Mouse (Mus musculus) embryo, embryonic 9.5 days (tissue): ENCODE results near the gene Ndc1.
"Not testable (repeated sequence)": the region's sequence is repeated elsewhere in the genome, so short reads cannot be mapped to it uniquely, and the experiment has no call there.

Experiments
- DNase-seq: peaks from one replicate; pipeline ENCODE4 v3.0.0-alpha.2; 2017; ENCODE audit errors: extremely low spot score

Gene Ndc1

GRCm38 (mm10) chr4:107367567-107368314 is at the start of gene Ndc1:
Ndc1 (plus strand) TSS chr4:107367784.
- peak; percentile 95 for DNase-seq

- DNase-seq, result no peak
Measured at GRCm38 (mm10) chr4:107318646-107319045, 48.9 kb upstream of the Ndc1 start.

GRCm38 (mm10) chr4:107321041-107321440 is 46.5 kb upstream of the Ndc1 start:
- DNase-seq, result no peak

DNA sequence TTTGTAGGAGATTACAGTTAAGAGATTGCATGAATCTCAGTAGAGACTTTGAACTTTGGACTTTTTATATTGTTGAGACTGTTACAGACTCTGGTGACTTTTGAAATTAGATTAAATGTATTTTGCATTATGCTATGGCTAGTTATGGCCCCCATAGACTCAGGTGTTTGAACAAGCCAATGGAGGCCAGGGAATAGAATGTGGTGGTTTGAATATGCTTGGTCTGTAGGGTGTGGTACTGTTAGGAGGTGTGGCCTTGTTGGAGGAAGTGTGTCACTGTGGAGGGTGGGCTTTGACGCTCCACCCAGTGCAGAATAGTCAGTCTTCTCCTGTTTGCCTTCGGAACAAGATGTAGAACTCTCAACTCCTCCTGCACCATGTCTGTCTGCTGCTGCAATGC is 44.5 kb upstream of the Ndc1 start:
- DNase-seq, result no peak

GRCm38 (mm10) chr4:107328530-107328929 is 39.1 kb upstream of the Ndc1 start:
- DNase-seq, result no peak

DNA sequence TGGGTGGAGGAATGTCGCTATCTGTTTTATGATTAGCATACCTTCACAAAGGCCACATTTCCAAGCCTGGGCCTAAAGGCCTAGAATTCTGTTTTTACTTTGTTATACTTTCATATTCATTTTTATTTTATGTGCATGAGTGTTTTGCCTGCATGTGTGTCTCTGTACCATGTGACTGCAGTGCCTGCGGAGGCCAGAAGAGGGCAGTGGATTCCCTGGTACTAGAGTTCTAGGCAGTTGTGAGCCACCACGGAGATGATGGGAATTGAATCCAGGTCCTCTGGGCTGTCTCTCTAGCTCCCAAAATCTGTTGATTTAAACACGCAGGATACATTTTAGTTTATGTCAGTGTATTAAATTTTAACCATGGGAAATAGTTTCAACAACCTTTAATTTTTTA is 34.1 kb upstream of the Ndc1 start:
- DNase-seq, result no peak

DNA sequence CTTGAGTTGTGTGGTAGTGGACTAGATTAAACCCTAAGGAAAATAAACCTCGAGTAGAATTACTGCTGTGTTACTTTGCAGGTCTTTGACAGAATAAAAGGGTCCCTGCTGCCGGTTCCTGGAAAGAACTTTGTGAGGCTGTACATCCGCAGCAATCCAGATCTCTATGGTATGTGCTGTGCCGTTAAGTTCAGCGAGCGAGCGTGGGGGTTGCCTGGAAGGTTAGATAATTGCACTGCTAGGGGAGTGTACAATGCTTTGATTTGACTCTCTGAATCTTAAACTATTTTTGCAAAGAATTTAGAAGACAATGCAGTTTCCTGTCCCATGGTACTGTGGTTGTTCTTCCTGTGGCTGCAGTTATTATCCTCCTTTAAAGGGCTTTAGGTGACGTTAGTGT is 31.2 kb upstream of the Ndc1 start:
- DNase-seq, result no peak

DNA sequence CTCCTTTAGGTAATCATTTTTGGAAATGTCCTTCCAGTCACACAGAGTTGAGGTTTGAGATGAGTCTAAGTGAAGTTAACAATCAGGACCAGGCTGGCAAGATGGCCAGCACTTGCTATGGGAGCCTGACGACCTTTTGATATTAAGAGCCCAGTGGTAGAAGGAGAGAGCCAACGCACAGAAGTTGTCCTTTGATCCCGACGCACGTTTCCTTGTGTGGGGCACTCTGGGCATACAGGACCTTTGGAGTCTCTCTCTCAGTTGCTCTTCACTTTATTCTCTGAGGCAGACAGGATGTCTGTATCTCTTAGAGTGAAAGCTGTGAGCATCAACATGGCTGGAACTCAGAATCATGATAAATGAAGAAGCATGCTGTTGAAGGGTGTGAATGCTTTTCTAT is 30.1 kb upstream of the Ndc1 start:
- no peak for DNase-seq

DNA sequence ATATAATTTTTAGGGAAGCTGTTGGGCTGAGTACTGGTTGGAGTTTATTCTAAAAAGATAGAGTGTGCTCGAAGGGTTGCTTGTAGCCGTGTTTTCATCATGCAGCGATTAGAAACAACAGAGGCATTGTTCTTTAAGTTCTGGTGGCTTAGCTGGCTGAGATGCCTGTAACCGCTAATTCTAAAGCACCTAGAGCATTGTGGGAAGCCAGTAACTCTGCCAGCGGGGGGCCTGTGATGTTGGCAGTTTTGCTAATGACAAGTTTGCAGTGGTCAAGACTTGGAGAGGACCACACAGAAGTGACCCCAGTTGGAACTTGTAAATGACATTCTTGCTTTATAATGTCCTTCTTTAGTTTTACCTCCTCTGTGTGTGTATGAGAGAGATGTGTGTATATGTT is 26.2 kb upstream of the Ndc1 start:
- DNase-seq, result no peak

GRCm38 (mm10) chr4:107344612-107345011 is 23.0 kb upstream of the Ndc1 start:
- no peak for DNase-seq

- no peak for DNase-seq
Measured at GRCm38 (mm10) chr4:107347221-107347620, 20.4 kb upstream of the Ndc1 start.

DNA sequence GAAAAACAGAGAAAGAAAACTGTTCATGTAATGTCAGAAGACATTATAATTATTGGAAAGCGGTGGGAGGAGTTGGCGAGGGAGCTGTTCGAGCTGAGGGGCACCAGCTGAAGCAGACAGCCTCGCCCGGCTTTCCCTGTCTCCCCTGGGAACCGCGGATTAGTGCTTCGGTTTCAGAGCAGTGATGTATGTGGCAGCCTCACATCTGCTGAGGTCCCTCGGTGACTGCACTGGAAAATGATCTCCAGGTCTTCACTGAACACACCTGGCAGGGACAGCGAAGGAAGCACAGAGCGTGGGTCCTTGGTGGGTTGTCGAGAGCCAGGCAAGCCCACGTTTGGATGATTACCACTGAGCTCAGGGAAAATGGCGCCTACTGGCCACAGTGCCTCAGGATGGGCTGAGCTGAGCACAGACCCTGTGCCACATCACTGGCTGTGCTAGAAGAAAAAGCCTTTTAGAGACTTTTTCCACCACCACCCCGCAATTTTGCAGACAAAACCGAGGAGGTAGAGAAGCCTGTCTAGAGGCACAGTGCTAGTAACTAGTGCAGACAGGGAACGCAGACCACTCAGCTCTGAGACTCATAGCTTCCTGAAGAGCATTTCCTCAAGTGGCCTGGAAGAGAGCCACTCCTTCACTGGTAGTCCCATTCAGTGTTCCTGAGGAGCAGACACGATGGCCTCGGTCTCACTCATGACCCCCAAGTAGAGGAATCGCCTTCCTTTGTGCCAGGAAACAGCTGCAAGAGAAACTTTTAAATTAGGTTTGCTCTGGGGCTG is 18.9 kb upstream of the Ndc1 start:
- DNase-seq, result no peak

GRCm38 (mm10) chr4:107349311-107350008 is 18.1 kb upstream of the Ndc1 start:
- peak; percentile 34 for DNase-seq

DNA sequence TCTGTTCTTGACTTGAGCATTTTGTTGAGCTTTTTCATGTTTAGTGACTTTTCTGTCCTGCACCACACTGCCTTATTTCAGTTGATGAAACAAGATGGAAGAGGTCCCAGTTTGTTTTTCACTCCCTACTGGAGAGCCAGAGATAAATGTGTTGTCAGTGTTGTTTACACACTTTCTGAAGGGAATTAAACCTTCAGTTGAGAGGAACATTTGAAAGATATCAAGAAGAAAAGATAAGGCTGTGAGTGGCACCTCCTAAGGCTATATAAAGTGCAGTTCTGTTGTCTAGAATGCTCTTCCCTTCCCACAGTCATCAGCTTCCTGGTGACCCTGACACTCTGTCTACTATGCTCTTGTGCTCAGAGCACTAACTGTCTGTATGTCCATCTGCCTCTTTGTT is 16.2 kb upstream of the Ndc1 start:
- DNase-seq, result no peak

- DNase-seq, result no peak
Measured at GRCm38 (mm10) chr4:107353612-107354011, 14.0 kb upstream of the Ndc1 start.

GRCm38 (mm10) chr4:107354126-107354525 is 13.5 kb upstream of the Ndc1 start:
- no peak for DNase-seq

GRCm38 (mm10) chr4:107354543-107354942 is 13.0 kb upstream of the Ndc1 start:
- peak; percentile 34 for DNase-seq

DNA sequence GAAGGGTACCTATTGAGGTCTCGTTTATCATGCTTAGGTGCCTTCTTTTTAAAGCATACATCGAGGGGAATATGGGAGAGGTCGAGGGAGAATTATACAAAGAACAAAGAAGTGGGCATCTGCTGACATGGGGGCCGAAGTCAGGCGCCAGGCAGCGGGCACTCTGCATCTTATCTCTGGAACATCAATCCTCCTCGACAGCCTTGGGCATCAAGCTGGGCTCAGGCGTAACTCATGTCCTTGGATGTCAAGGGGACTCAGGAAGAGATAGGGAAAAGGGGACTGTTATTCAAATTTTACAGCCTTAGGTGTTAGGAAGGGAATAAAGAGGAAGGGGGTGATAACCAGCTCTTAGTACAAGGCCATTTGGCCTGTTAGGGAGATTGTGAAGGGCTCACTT is 10.4 kb upstream of the Ndc1 start:
- not testable (repeated sequence) for DNase-seq

DNA sequence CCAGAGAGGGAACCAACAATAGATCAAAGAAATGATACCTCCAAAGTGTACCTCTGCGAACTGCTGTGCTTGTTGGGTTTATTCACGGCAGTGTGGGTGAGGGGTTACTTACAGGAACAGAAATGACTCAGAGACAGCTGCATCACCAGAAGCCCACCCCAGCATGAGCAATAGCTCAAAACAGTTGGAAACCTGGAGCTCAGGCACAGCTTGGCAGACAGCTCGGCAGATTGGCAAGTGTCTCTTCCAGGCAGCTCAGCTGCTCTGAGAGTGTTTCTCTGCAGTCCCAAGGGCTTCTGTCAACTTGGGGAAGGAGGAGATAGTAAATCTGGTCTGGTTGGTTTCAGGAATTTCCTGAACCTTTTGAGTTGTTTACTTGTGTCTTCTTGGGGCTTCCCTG is 9.1 kb upstream of the Ndc1 start:
- no peak for DNase-seq

DNA sequence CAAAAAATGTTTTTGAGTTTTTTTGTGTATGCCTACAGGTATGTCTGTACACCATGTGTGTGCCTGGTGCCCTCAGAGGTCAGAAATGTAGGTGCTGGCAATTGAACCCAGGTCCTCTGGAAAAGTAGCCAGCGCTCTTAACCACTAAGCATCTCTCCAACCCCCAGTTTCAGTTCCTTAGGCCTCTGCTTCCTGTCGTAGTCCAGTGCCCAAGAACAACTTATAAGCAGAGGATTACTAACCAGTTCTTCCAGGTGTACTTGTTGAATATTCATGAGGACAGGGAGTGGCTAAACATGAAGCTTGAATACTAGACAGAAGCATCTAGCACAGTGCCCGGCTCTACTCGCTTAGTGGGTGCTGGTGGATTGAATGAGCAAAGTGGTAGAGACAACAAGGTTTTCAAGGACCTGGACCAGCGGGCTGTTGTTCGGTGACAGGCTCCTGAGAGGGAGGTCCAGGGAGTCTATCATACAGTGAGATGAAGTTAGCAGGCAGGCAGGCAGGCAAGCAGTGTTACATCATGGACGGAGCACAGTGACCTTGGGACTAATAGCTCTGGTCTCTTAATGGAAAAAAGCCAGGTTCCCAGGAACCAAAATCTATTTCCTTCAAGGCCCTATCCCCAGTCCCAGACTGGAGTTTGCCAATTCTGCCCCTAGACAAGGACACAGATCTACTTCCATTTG is 7.0 kb upstream of the Ndc1 start:
- no peak for DNase-seq

GRCm38 (mm10) chr4:107362755-107363154 is 4.8 kb upstream of the Ndc1 start:
- DNase-seq, result no peak

GRCm38 (mm10) chr4:107363573-107363972 is 4.0 kb upstream of the Ndc1 start:
- DNase-seq, result no peak
